Mouse (Mus musculus) erythroblast, embryonic 14.5 days (primary cell): ENCODE results near the gene BC025920.

Experiments used
- GATA1 ChIP-seq: IDR thresholded peaks from 2 replicates; pipeline ENCODE4 v1.6.1; 2012; ENCODE audit warnings: low read length, inconsistent platforms, mixed read lengths
- TAL1 ChIP-seq: IDR thresholded peaks from 3 replicates; pipeline ENCODE4 v1.6.1; 2012; ENCODE audit warnings: low read length, inconsistent platforms, mixed read lengths

- TF ChIP-seq GATA1: no peak
- no peak for TF ChIP-seq TAL1
Measured at GRCm38 (mm10) chr10:81563481-81563880, 42.6 kb upstream of the BC025920 start.
